Mouse (Mus musculus) ovary, adult 10 weeks (tissue): Measurements from ENCODE around the gene F10. TPM values are rescaled to one million over a fixed set of nuclear protein-coding genes. Genes with fewer than 3 reads are reported as not detected.

Experiments used
- polyA plus RNA-seq: library from polyadenylated mRNA; stranded (reverse); fragments of 350-450 nt; fragmentation: Illumina TruSeq; extraction: RNeasy Lipid Tissue Mini Kit (QIAGEN cat#74804); gene quantifications from one replicate; pipeline ENCODE4 v1.2.3, GENCODE M21; 2014

Gene F10
- not detected for polyA plus RNA-seq

DNA sequence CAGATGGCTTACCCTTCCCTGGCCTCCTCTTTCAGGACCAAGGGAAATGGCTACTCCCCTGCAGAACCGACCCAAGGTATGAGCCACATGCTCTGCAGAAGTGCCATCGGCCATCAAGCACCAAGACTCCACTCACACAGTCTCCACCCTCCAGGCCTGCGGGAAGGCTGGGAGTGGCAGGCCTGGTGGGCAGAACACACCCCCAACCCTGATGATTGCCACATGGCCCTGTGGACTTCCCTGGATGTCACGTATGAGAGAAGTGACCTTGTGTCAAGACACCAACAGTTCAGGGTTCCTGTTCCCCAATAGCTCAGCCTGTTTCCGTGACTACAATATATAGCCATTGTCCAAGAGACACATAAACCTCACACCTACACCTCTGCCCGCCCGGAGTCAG is at the start of gene F10:
TSS of gene F10 (plus strand) at position 294 of the 400 bp plus-strand sequence.

GRCm38 (mm10) chr8:13025487-13026224 is 11.5 kb upstream of the F10 start, which contains the start of gene F7:
F7 (plus strand) TSS chr8:13026034.

GRCm38 (mm10) chr8:13060441-13061150 is 23.5 kb downstream of the F10 start, which contains the start of gene Proz:
Proz (plus strand) TSS chr8:13060914.

DNA sequence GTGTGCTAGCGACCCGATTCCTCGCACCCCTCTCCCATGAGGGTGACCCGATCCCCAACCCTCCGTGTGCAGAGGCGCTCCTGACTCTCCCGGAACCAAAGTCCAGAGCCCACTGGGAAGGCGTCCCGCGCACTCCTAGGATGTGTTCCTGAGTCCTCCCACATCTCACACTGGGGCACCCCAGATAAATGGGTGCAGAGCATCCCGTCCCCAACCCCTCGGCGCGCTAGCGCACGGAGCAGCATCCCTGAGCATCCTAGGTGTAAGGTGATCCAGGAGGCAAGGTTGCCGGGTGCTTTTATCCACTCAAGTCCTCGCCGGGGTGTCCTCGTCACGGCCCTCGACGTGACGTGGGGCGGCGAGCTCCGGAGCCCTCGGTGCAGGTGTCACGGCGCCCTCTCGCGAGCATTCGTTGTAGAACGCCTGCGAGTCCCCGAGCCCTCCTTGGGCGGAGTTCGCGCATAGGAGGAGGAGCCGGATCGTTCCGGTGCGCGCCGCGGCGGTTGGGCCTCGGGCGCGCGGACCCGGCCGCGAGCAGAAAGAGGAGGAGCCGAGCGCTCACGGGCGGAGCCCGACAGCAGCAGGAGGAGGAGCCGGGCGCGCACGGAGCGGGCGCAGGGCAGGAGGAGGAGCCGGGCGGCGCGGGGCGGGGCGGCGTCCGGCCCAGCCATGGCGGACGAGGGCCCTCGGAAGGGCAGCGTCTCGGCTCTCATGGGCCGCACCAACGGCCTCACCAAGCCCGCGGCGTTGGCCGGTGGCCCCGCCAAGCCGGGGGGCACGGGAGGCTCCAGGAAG is 68.2 kb downstream of the F10 start, which contains the start of the genes Pcid2 and Cul4a:
TSS of gene Pcid2 (minus strand) at position 373 of the 795 bp plus-strand sequence.
TSS of gene Cul4a (plus strand) at position 535 of the 795 bp plus-strand sequence.

Other genes with a start within 250 kb of the F10 start
- 3.7 TPM for gene Mcf2l, start 163.5 kb upstream of the F10 start, polyA plus RNA-seq
- gene F7, start 11.3 kb upstream of the F10 start, polyA plus RNA-seq: not detected
- not detected for gene Proz, start 23.6 kb downstream of the F10 start, polyA plus RNA-seq
- 17.4 TPM for gene Pcid2, start 68.2 kb downstream of the F10 start, polyA plus RNA-seq
- 180 TPM for gene Cul4a, start 68.3 kb downstream of the F10 start, polyA plus RNA-seq
- 472 TPM for gene Lamp1, start 121.9 kb downstream of the F10 start, polyA plus RNA-seq
- gene Grtp1, start 163.3 kb downstream of the F10 start, polyA plus RNA-seq: 9.5 TPM
- gene Adprhl1, start 216.9 kb downstream of the F10 start, polyA plus RNA-seq: not detected